Mouse (Mus musculus): ENCODE results near the gene Klhl36.

Gene Klhl36

GRCm38 (mm10) chr8:119873181-119873580 lies 11.1 kb downstream of the Klhl36 start:
- ATAC-seq (ENCODE audit: insufficient number of reproducible peaks, low FRiP score, low TSS enrichment), result no peak

- no peak for ATAC-seq (ENCODE audit: insufficient number of reproducible peaks, low FRiP score, low TSS enrichment)
Measured at GRCm38 (mm10) chr8:119881301-119881700, 19.2 kb downstream of the Klhl36 start.

GRCm38 (mm10) chr8:119881917-119882316 lies 19.9 kb downstream of the Klhl36 start:
- ATAC-seq (ENCODE audit: insufficient number of reproducible peaks, low FRiP score, low TSS enrichment), result no peak

- no peak for ATAC-seq (ENCODE audit: insufficient number of reproducible peaks, low FRiP score, low TSS enrichment)
Measured at GRCm38 (mm10) chr8:119883281-119883680, 21.2 kb downstream of the Klhl36 start.

GRCm38 (mm10) chr8:119885612-119886011 lies 23.5 kb downstream of the Klhl36 start:
- peak; percentile 40; the same call in 1 of the 2 replicates for ATAC-seq (ENCODE audit: insufficient number of reproducible peaks, low FRiP score, low TSS enrichment)

GRCm38 (mm10) chr8:119887130-119887529 lies 25.1 kb downstream of the Klhl36 start:
- ATAC-seq (ENCODE audit: insufficient number of reproducible peaks, low FRiP score, low TSS enrichment), result no peak

GRCm38 (mm10) chr8:119888012-119888411 lies 25.9 kb downstream of the Klhl36 start:
- ATAC-seq (ENCODE audit: insufficient number of reproducible peaks, low FRiP score, low TSS enrichment), result no peak

GRCm38 (mm10) chr8:119897069-119897468 lies 35.0 kb downstream of the Klhl36 start:
- ATAC-seq (ENCODE audit: insufficient number of reproducible peaks, low FRiP score, low TSS enrichment), result no peak

- ATAC-seq (ENCODE audit: insufficient number of reproducible peaks, low FRiP score, low TSS enrichment), result no peak
Measured at GRCm38 (mm10) chr8:119897933-119898332, 35.9 kb downstream of the Klhl36 start.

GRCm38 (mm10) chr8:119901349-119901748 lies 39.3 kb downstream of the Klhl36 start:
- ATAC-seq (ENCODE audit: insufficient number of reproducible peaks, low FRiP score, low TSS enrichment), result no peak

- ATAC-seq (ENCODE audit: insufficient number of reproducible peaks, low FRiP score, low TSS enrichment), result no peak
Measured at GRCm38 (mm10) chr8:119901952-119902351, 39.9 kb downstream of the Klhl36 start.

- ATAC-seq (ENCODE audit: insufficient number of reproducible peaks, low FRiP score, low TSS enrichment), result no peak
Measured at GRCm38 (mm10) chr8:119904323-119904911, 42.4 kb downstream of the Klhl36 start.

GRCm38 (mm10) chr8:119909944-119910546 lies 48.0 kb downstream of the Klhl36 start, which contains the start of gene Usp10:
Gene Usp10, plus strand, starts transcription at chr8:119910360.
- no peak for ATAC-seq (ENCODE audit: insufficient number of reproducible peaks, low FRiP score, low TSS enrichment)

GRCm38 (mm10) chr8:119910547-119911257 lies 48.6 kb downstream of the Klhl36 start, which contains the start of gene Gm20388:
Gene Gm20388, plus strand, starts transcription at chr8:119910841.
- peak; percentile 86 for ATAC-seq (ENCODE audit: insufficient number of reproducible peaks, low FRiP score, low TSS enrichment)

GRCm38 (mm10) chr8:119911258-119911962 lies 49.3 kb downstream of the Klhl36 start:
- ATAC-seq (ENCODE audit: insufficient number of reproducible peaks, low FRiP score, low TSS enrichment), result no peak

- ATAC-seq (ENCODE audit: insufficient number of reproducible peaks, low FRiP score, low TSS enrichment), result no peak
Measured at GRCm38 (mm10) chr8:119912643-119913042, 50.6 kb downstream of the Klhl36 start.

GRCm38 (mm10) chr8:119913181-119913580 lies 51.1 kb downstream of the Klhl36 start:
- no peak for ATAC-seq (ENCODE audit: insufficient number of reproducible peaks, low FRiP score, low TSS enrichment)

- ATAC-seq (ENCODE audit: insufficient number of reproducible peaks, low FRiP score, low TSS enrichment), result no peak
Measured at GRCm38 (mm10) chr8:119914161-119914560, 52.1 kb downstream of the Klhl36 start.

- ATAC-seq (ENCODE audit: insufficient number of reproducible peaks, low FRiP score, low TSS enrichment), result no peak
Measured at GRCm38 (mm10) chr8:119915298-119915697, 53.2 kb downstream of the Klhl36 start.

- ATAC-seq (ENCODE audit: insufficient number of reproducible peaks, low FRiP score, low TSS enrichment), result no peak
Measured at GRCm38 (mm10) chr8:119916237-119916892, 54.3 kb downstream of the Klhl36 start.
